Mouse (Mus musculus): Measurements from ENCODE around the gene Erg. TPM values are rescaled to one million over a fixed set of nuclear protein-coding genes. Genes with fewer than 3 reads are reported as not detected.

Gene Erg
- polyA plus RNA-seq, 1 experiment from 2014 or later: 9.1 TPM

DNA sequence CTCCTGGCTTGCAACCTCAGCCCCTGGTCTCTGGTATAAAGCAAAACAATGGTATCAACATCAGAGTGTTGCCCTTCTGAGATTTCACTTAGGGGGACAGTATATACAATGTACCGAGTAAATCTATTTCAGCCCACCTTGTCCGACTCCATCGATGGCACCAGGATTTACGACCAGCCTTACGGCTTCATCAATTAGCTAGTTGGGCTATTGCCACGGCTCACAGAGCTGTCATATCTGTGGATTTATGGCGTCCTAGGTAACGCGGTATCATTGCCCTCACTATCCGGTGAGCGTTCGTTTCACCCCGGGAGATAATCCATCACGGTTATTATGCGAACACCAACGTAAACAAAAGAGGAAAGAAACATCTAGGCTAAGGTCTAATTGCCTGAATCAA is 33.9 kb downstream of the Erg start:
- Histone ChIP-seq H3K4me2 (no peak overlapping the region), H3K4me3 (ENCODE audit: low read depth, low read length) (no peak overlapping the region), H3K9me3 (ENCODE audit: low read depth, low read length) (no peaks in the 10 kb centered on the region), H3K27me3 (ENCODE audit: insufficient read depth, low read length) (no peaks in the 10 kb centered on the region), H3K36me3 (ENCODE audit: insufficient read depth) (no peaks in the 10 kb centered on the region), H3K9ac (no peak overlapping the region), H3K27ac (ENCODE audit: low read depth) (no peak overlapping the region), H3K4me1 (ENCODE audit: insufficient read depth) (no peaks in the 10 kb centered on the region)
- DNase-seq: no peak
- no peak for TF ChIP-seq CTCF (IDR thresholded peaks at IDR 0.05; ENCODE audit: low read depth)
- ATAC-seq (ENCODE audit: insufficient read depth): no peak
- 36% methylated on average over 16 of the region's 16 CpGs for WGBS

DNA sequence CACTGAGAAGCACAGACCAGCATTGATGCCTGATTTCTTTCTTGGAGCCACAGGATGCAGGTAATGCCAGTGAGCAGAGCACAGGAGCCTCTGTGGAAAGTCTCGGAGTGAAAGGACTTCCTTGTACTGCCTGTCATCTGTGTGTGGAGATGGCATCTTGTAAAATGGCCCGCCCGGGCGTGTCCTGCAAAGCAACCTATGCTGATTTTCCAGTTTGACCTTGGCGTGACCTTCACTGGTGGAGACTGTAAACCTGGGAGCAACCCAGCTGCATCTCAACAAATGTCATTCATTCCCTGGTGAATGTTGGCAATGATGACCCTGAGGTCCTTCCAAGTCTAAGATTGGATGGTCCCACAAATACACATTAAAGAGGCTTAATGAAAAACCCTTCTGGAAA is 35.9 kb downstream of the Erg start:
- peak overlapping the region; percentile 15; the same call in 1 of the 2 replicates for H3K27ac ChIP-seq (ENCODE audit: low read depth)
- no peak overlapping the region for H3K9ac ChIP-seq
- H3K9me3 ChIP-seq (ENCODE audit: low read depth, low read length): no peaks in the 10 kb centered on the region
- no peak for TF ChIP-seq CTCF (IDR thresholded peaks at IDR 0.05; ENCODE audit: low read depth)
- ATAC-seq (ENCODE audit: insufficient read depth) (no peak), DNase-seq (no peak)
- no peaks in the 10 kb centered on the region for H3K4me1 ChIP-seq (ENCODE audit: insufficient read depth)
- no peak overlapping the region for H3K4me3 ChIP-seq (ENCODE audit: low read depth, low read length)
- H3K36me3 ChIP-seq (ENCODE audit: insufficient read depth): no peaks in the 10 kb centered on the region
- no peaks in the 10 kb centered on the region for H3K27me3 ChIP-seq (ENCODE audit: insufficient read depth, low read length)
- no peak overlapping the region for H3K4me2 ChIP-seq
- WGBS: 69% methylated on average over 5 of the region's 5 CpGs

DNA sequence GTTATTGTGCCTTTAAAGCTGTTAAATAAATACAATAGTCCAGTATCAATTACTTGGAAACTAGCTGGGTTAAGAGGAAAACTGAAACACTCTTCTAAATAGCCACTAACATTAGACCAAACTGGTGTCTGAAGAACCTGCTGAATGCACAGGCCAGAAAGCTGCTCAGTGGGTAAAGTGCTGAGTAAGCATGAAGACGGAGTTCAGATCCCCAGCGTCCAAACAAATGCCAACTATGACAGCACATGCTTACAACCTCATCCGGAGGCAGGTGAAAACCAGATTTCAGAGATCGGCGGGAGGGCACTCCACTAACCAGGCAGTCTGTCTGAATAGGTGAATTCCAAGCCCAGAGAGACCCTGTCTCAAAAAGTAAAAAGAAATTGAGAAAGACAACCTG is 41.6 kb downstream of the Erg start:
- H3K4me3 ChIP-seq (ENCODE audit: low read depth, low read length): no peak overlapping the region
- no peak overlapping the region for H3K27ac ChIP-seq (ENCODE audit: low read depth)
- DNase-seq (no peak), ATAC-seq (ENCODE audit: insufficient read depth) (no peak)
- H3K27me3 ChIP-seq (ENCODE audit: insufficient read depth, low read length): no peaks in the 10 kb centered on the region
- H3K4me1 ChIP-seq (ENCODE audit: insufficient read depth): no peaks in the 10 kb centered on the region
- no peak overlapping the region for H3K4me2 ChIP-seq
- no peak for TF ChIP-seq CTCF (IDR thresholded peaks at IDR 0.05; ENCODE audit: low read depth)
- WGBS: 82% methylated on average over 5 of the region's 5 CpGs
- H3K36me3 ChIP-seq (ENCODE audit: insufficient read depth): no peaks in the 10 kb centered on the region
- H3K9me3 ChIP-seq (ENCODE audit: low read depth, low read length): no peaks in the 10 kb centered on the region
- no peak overlapping the region for H3K9ac ChIP-seq

- Histone ChIP-seq H3K4me1 (ENCODE audit: insufficient read depth) (no peaks in the 10 kb centered on the region), H3K27ac (ENCODE audit: low read depth) (no peak overlapping the region), H3K4me3 (ENCODE audit: low read depth, low read length) (no peak overlapping the region), H3K9ac (no peak overlapping the region), H3K9me3 (ENCODE audit: low read depth, low read length) (no peaks in the 10 kb centered on the region), H3K4me2 (no peak overlapping the region), H3K36me3 (ENCODE audit: insufficient read depth) (no peaks in the 10 kb centered on the region), H3K27me3 (ENCODE audit: insufficient read depth, low read length) (no peaks in the 10 kb centered on the region)
- no peak for TF ChIP-seq CTCF (IDR thresholded peaks at IDR 0.05; ENCODE audit: low read depth)
- WGBS: 87% methylated on average over 12 of the region's 12 CpGs
- ATAC-seq (ENCODE audit: insufficient read depth) (no peak), DNase-seq (no peak)
Observed at GRCm38 (mm10) chr16:95543471-95543870, 42.9 kb downstream of the Erg start.

DNA sequence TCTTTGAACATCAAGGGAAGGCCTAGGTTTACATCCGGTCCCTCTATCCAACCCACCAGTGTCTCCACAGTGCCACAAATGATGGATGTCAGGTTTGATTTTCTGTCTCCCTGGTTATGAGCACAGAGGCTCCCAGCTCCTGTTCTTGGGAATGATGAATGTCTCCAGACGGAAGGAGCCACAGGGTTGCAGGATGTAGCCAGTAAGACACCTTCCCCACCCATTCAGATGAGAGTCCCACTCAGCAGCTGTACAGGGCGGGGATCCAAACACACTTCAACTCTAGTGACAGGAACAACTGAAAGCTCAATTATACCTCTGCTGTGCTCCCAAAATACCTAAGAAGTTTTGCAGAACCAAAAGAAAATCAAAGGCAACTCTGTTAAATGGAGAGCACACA is 51.2 kb downstream of the Erg start:
- no peak for TF ChIP-seq CTCF (IDR thresholded peaks at IDR 0.05; ENCODE audit: low read depth)
- Histone ChIP-seq H3K9ac (no peak overlapping the region), H3K27me3 (ENCODE audit: insufficient read depth, low read length) (no peaks in the 10 kb centered on the region), H3K4me1 (ENCODE audit: insufficient read depth) (no peaks in the 10 kb centered on the region), H3K9me3 (ENCODE audit: low read depth, low read length) (no peaks in the 10 kb centered on the region), H3K36me3 (ENCODE audit: insufficient read depth) (no peaks in the 10 kb centered on the region), H3K27ac (ENCODE audit: low read depth) (no peak overlapping the region), H3K4me3 (ENCODE audit: low read depth, low read length) (no peak overlapping the region), H3K4me2 (no peak overlapping the region)
- whole genome bisulfite sequencing: 57% methylated on average over 3 of the region's 3 CpGs
- no peak for DNase-seq
- no peak for ATAC-seq (ENCODE audit: insufficient read depth)

GRCm38 (mm10) chr16:95532387-95533077 is 53.9 kb downstream of the Erg start:
- H3K9ac ChIP-seq: no peak overlapping the region; the same call in 1 of the 2 replicates
- H3K27ac ChIP-seq (ENCODE audit: low read depth): no peak overlapping the region
- no peaks in the 10 kb centered on the region for H3K4me1 ChIP-seq (ENCODE audit: insufficient read depth)
- TF ChIP-seq CTCF (IDR thresholded peaks at IDR 0.05; ENCODE audit: low read depth): no peak
- DNase-seq (peak; percentile 10), ATAC-seq (ENCODE audit: insufficient read depth) (no peak)
- H3K9me3 ChIP-seq (ENCODE audit: low read depth, low read length): no peaks in the 10 kb centered on the region
- no peak overlapping the region for H3K4me2 ChIP-seq
- no peak overlapping the region for H3K4me3 ChIP-seq (ENCODE audit: low read depth, low read length)
- WGBS: 66% methylated on average over 13 of the region's 13 CpGs
- H3K36me3 ChIP-seq (ENCODE audit: insufficient read depth): no peaks in the 10 kb centered on the region
- no peaks in the 10 kb centered on the region for H3K27me3 ChIP-seq (ENCODE audit: insufficient read depth, low read length)

- ATAC-seq (ENCODE audit: insufficient read depth) (no peak), DNase-seq (no peak)
- Histone ChIP-seq H3K9ac (no peak overlapping the region), H3K27me3 (ENCODE audit: insufficient read depth, low read length) (no peaks in the 10 kb centered on the region), H3K4me1 (ENCODE audit: insufficient read depth) (no peaks in the 10 kb centered on the region), H3K4me3 (ENCODE audit: low read depth, low read length) (no peak overlapping the region), H3K4me2 (no peak overlapping the region), H3K36me3 (ENCODE audit: insufficient read depth) (no peaks in the 10 kb centered on the region), H3K9me3 (ENCODE audit: low read depth, low read length) (no peaks in the 10 kb centered on the region), H3K27ac (ENCODE audit: low read depth) (no peak overlapping the region)
- TF ChIP-seq CTCF (IDR thresholded peaks at IDR 0.05; ENCODE audit: low read depth): no peak
- WGBS: 84% methylated on average over 2 of the region's 2 CpGs
Observed at GRCm38 (mm10) chr16:95527561-95527960, 58.8 kb downstream of the Erg start.

Data from lung, embryonic 14.5 days (tissue).